In genomic region chr3:65047879-65048278, GRCm38 (mm10) we compare ENCODE assay signal across 19 mouse cellular contexts.
"Had no signal": no experiment of that assay in that cellular context is flagged by ENCODE, and none has a peak within 500 bp of the region (broad histone marks: within the 10 kb centered on the region; RNA-seq: fewer than 3 reads in every experiment).

No protein-coding gene starts in this region.

- H3K36me3 ChIP-seq: liver, embryonic 13.5 days; liver, embryonic 15.5 days; lung, embryonic 15.5 days; neural tube, embryonic 12.5 days; stomach, embryonic 15.5 days had no signal

- H3K9me3 ChIP-seq: liver, embryonic 13.5 days; liver, embryonic 15.5 days; lung, embryonic 15.5 days; neural tube, embryonic 12.5 days; stomach, embryonic 15.5 days had no signal

- H3K4me1 ChIP-seq: liver, embryonic 13.5 days; liver, embryonic 15.5 days; lung, embryonic 15.5 days; megakaryocyte, embryonic 14.5 days; neural tube, embryonic 12.5 days; stomach, embryonic 15.5 days had no signal

- ATAC-seq: liver, postnatal 0 days; lung, postnatal 0 days had no signal

- H3K4me2 ChIP-seq: liver, embryonic 11.5 days; liver, embryonic 13.5 days; liver, embryonic 15.5 days; lung, embryonic 15.5 days; neural tube, embryonic 12.5 days; stomach, embryonic 15.5 days had no signal

- H3K9ac ChIP-seq: liver, embryonic 13.5 days; liver, embryonic 15.5 days; liver, postnatal 0 days; lung, embryonic 15.5 days; neural tube, embryonic 12.5 days; stomach, embryonic 15.5 days had no signal

- H3K27ac ChIP-seq: liver, embryonic 13.5 days; liver, embryonic 15.5 days; lung, embryonic 15.5 days; macrophage; neural tube, embryonic 12.5 days; stomach, embryonic 15.5 days; stomach, postnatal 0 days had no signal

- H3K27me3 ChIP-seq: liver, embryonic 13.5 days; liver, embryonic 15.5 days; lung, embryonic 15.5 days; megakaryocyte, embryonic 14.5 days; neural tube, embryonic 12.5 days; stomach, embryonic 15.5 days had no signal

- DNase-seq: liver; liver, embryonic 13.5 days; liver, postnatal 0 days; lung, adult 2 months; lung, postnatal 14 days; lung, postnatal 36 days; right cerebral cortex, postnatal 14 days; thymus, adult 2 months; thymus, postnatal 25 days; thymus, postnatal 4 days had no signal

- H3K4me3 ChIP-seq: liver, embryonic 13.5 days; liver, embryonic 15.5 days; lung, embryonic 15.5 days; megakaryocyte, embryonic 14.5 days; neural tube, embryonic 12.5 days; stomach, embryonic 15.5 days had no signal
